Mouse (Mus musculus): ENCODE data around the gene Pkdcc. TPM values are rescaled to one million over a fixed set of nuclear protein-coding genes. Genes with fewer than 3 reads are reported as not detected.

Pkdcc gene
- polyA plus RNA-seq, 1 experiment from 2014 or later, result 10.8 TPM

GRCm38 (mm10) chr17:83214161-83214592, 915 bp upstream of the Pkdcc start:
- WGBS, result under 1% methylated on average over 16 of the region's 16 CpGs
- Histone ChIP-seq H3K4me1 (peaks cover 54% of the 10 kb centered on the region), H3K9me3 (no peaks in the 10 kb centered on the region), H3K9ac (peak overlapping the region; percentile 87), H3K27ac (peak overlapping the region; percentile 87), H3K27me3 (peaks cover 57% of the 10 kb centered on the region), H3K4me3 (replicated peaks) (peak overlapping the region; percentile 69), H3K4me2 (peak overlapping the region; percentile 96), H3K36me3 (replicated peaks) (no peaks in the 10 kb centered on the region)
- ATAC-seq (ENCODE audit: low FRiP score), result peak; percentile 57

- peaks cover 59% of the 10 kb centered on the region for H3K4me1 ChIP-seq
- ATAC-seq (ENCODE audit: low FRiP score), result peak; percentile 16
Observed at GRCm38 (mm10) chr17:83215529-83216244, 595 bp downstream of the Pkdcc start.

GRCm38 (mm10) chr17:83216251-83216919, 1.3 kb downstream of the Pkdcc start:
- peaks cover 49% of the 10 kb centered on the region for H3K27me3 ChIP-seq
- peak overlapping the region; percentile 87 for H3K9ac ChIP-seq
- H3K4me3 ChIP-seq (replicated peaks), result peak overlapping the region; percentile 69
- no peak for ATAC-seq (ENCODE audit: low FRiP score)
- H3K9me3 ChIP-seq, result no peaks in the 10 kb centered on the region
- 16% methylated on average over 7 of the region's 7 CpGs for WGBS
- peak overlapping the region; percentile 96 for H3K4me2 ChIP-seq
- peaks cover 59% of the 10 kb centered on the region for H3K4me1 ChIP-seq
- H3K36me3 ChIP-seq (replicated peaks), result no peaks in the 10 kb centered on the region; the same call in 1 of the 2 replicates
- no peak overlapping the region; the same call in 1 of the 2 replicates for H3K27ac ChIP-seq

More at GRCm38 (mm10) chr17:83215529-83216244, 595 bp downstream of the Pkdcc start:
- Histone ChIP-seq H3K27me3 (peaks cover 48% of the 10 kb centered on the region), H3K4me2 (peak overlapping the region; percentile 96), H3K36me3 (replicated peaks) (no peaks in the 10 kb centered on the region), H3K27ac (peak overlapping the region; percentile 87), H3K4me3 (replicated peaks) (peak overlapping the region; percentile 69), H3K9me3 (no peaks in the 10 kb centered on the region), H3K9ac (peak overlapping the region; percentile 87)
- WGBS, result under 1% methylated on average over 65 of the region's 80 CpGs

GRCm38 (mm10) chr17:83218189-83218588, 3.1 kb downstream of the Pkdcc start:
- Histone ChIP-seq H3K9ac (peak overlapping the region; percentile 42), H3K36me3 (replicated peaks) (peaks cover 15% of the 10 kb centered on the region; the same call in 1 of the 2 replicates), H3K27ac (no peak overlapping the region), H3K27me3 (peaks cover 39% of the 10 kb centered on the region), H3K4me3 (replicated peaks) (peak overlapping the region; percentile 69), H3K9me3 (no peaks in the 10 kb centered on the region), H3K4me2 (peak overlapping the region; percentile 96), H3K4me1 (peaks cover 69% of the 10 kb centered on the region)
- ATAC-seq (ENCODE audit: low FRiP score), result no peak
- WGBS, result 37% methylated on average over 2 of the region's 2 CpGs

- H3K9me3 ChIP-seq, result no peaks in the 10 kb centered on the region
- ATAC-seq (ENCODE audit: low FRiP score), result no peak
- H3K4me3 ChIP-seq (replicated peaks), result peak overlapping the region; percentile 69
- peak overlapping the region; percentile 42; the same call in 1 of the 2 replicates for H3K9ac ChIP-seq
- WGBS, result 50% methylated on average over 6 of the region's 6 CpGs
- H3K36me3 ChIP-seq (replicated peaks), result peaks cover 19% of the 10 kb centered on the region; the same call in 1 of the 2 replicates
- peaks cover 34% of the 10 kb centered on the region for H3K27me3 ChIP-seq
- H3K4me1 ChIP-seq, result peaks cover 66% of the 10 kb centered on the region
- H3K27ac ChIP-seq, result peak overlapping the region; percentile 19; the same call in 1 of the 2 replicates
- H3K4me2 ChIP-seq, result peak overlapping the region; percentile 96
Observed at GRCm38 (mm10) chr17:83218722-83219121, 3.6 kb downstream of the Pkdcc start.

GRCm38 (mm10) chr17:83219351-83220287, 4.5 kb downstream of the Pkdcc start:
- H3K36me3 ChIP-seq (replicated peaks), result peaks cover 26% of the 10 kb centered on the region
- 0 out of 2 replicates have a peak overlapping the region, but pooled peaks have one; percentile 42 for H3K9ac ChIP-seq
- no peaks in the 10 kb centered on the region for H3K9me3 ChIP-seq
- no peak for ATAC-seq (ENCODE audit: low FRiP score)
- no peak overlapping the region for H3K4me3 ChIP-seq (replicated peaks)
- peaks cover 63% of the 10 kb centered on the region for H3K4me1 ChIP-seq
- H3K27me3 ChIP-seq, result peaks cover 39% of the 10 kb centered on the region
- WGBS, result 68% methylated on average over 14 of the region's 14 CpGs
- 0 out of 2 replicates have a peak overlapping the region, but pooled peaks have one; percentile 19 for H3K27ac ChIP-seq
- peak overlapping the region; percentile 96; the same call in 1 of the 2 replicates for H3K4me2 ChIP-seq

- Histone ChIP-seq H3K4me3 (replicated peaks) (no peak overlapping the region), H3K27me3 (peaks cover 43% of the 10 kb centered on the region), H3K36me3 (replicated peaks) (peaks cover 37% of the 10 kb centered on the region), H3K4me1 (peaks cover 59% of the 10 kb centered on the region), H3K27ac (no peak overlapping the region), H3K4me2 (no peak overlapping the region), H3K9ac (no peak overlapping the region), H3K9me3 (no peaks in the 10 kb centered on the region)
- WGBS, result 93% methylated on average over 18 of the region's 18 CpGs
- no peak for ATAC-seq (ENCODE audit: low FRiP score)
Observed at GRCm38 (mm10) chr17:83220954-83221538, 6.0 kb downstream of the Pkdcc start.

- no peak overlapping the region for H3K4me3 ChIP-seq (replicated peaks)
- no peak overlapping the region for H3K9ac ChIP-seq
- H3K9me3 ChIP-seq, result no peaks in the 10 kb centered on the region
- peaks cover 37% of the 10 kb centered on the region for H3K27me3 ChIP-seq
- WGBS, result 84% methylated on average over 13 of the region's 13 CpGs
- H3K36me3 ChIP-seq (replicated peaks), result peaks cover 37% of the 10 kb centered on the region
- no peak for ATAC-seq (ENCODE audit: low FRiP score)
- H3K4me1 ChIP-seq, result peaks cover 58% of the 10 kb centered on the region
- no peak overlapping the region for H3K4me2 ChIP-seq
- no peak overlapping the region for H3K27ac ChIP-seq
Observed at GRCm38 (mm10) chr17:83221611-83222500, 6.8 kb downstream of the Pkdcc start.

GRCm38 (mm10) chr17:83222705-83223104, 7.6 kb downstream of the Pkdcc start:
- peaks cover 31% of the 10 kb centered on the region for H3K27me3 ChIP-seq
- H3K4me3 ChIP-seq (replicated peaks), result no peak overlapping the region
- 25% methylated on average over 3 of the region's 3 CpGs for WGBS
- H3K27ac ChIP-seq, result no peak overlapping the region
- H3K36me3 ChIP-seq (replicated peaks), result peaks cover 37% of the 10 kb centered on the region
- H3K4me1 ChIP-seq, result peaks cover 52% of the 10 kb centered on the region
- H3K9me3 ChIP-seq, result no peaks in the 10 kb centered on the region
- no peak overlapping the region for H3K9ac ChIP-seq
- no peak for ATAC-seq (ENCODE audit: low FRiP score)
- no peak overlapping the region for H3K4me2 ChIP-seq

DNA sequence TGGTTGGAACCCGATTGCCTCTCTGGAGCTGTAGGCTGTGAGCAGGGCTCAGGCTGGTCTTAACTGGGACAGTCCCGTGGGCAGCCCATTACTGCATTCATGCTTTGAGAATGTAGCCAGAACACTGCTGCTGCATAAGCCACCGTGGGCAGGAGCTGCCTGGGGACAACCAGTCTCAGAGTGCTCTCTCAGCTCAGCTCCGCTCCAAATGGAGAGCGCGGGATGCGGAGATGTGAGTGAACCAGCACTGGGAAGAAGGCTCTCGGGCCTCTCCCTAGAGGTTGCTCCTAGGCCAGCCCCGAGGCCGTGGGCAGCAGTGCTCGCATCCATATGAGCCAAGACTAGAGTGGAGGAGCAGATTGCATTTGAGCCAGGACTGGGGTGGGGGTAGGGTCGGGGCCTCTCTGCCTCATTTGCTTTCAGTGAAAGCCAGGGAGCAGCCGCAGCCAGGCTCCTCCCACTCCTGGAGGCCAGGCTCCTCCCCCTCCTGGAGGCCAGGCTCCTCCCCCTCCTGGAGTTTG, 9.4 kb downstream of the Pkdcc start:
- 47% methylated on average over 13 of the region's 13 CpGs for WGBS
- Histone ChIP-seq H3K4me2 (no peak overlapping the region), H3K27ac (no peak overlapping the region), H3K9me3 (no peaks in the 10 kb centered on the region), H3K4me1 (peaks cover 35% of the 10 kb centered on the region), H3K4me3 (replicated peaks) (no peak overlapping the region), H3K27me3 (peaks cover 27% of the 10 kb centered on the region), H3K9ac (no peak overlapping the region), H3K36me3 (replicated peaks) (peaks cover 37% of the 10 kb centered on the region)
- ATAC-seq (ENCODE audit: low FRiP score), result peak; percentile 59; the same call in 1 of the 2 replicates
